Mouse (Mus musculus): ENCODE data around the gene Oas3. TPM values are rescaled to one million over a fixed set of nuclear protein-coding genes. Genes with fewer than 3 reads are reported as not detected.

Gene Oas3
- polyA plus RNA-seq, 1 experiment = 0.02 TPM

GRCm38 (mm10) chr5:120761901-120762300, 15.6 kb downstream of the Oas3 start:
- H3K27me3 ChIP-seq (ENCODE audit: control insufficient read depth) = no peaks in the 10 kb centered on the region
- no peak for TF ChIP-seq GATA1 (IDR thresholded peaks at IDR 0.05; ENCODE audit: low read length)
- TF ChIP-seq TAL1 (IDR thresholded peaks at IDR 0.05; ENCODE audit: low read length) = no peak
- no peaks in the 10 kb centered on the region for H3K4me1 ChIP-seq (ENCODE audit: control insufficient read depth)
- H3K4me3 ChIP-seq (replicated peaks) = no peak overlapping the region
- H3K36me3 ChIP-seq (ENCODE audit: control insufficient read depth) = no peaks in the 10 kb centered on the region
- H3K9me3 ChIP-seq (ENCODE audit: control insufficient read depth, low read length) = peaks cover 4% of the 10 kb centered on the region; the same call in 1 of the 2 replicates

- H3K36me3 ChIP-seq (ENCODE audit: control insufficient read depth) = no peaks in the 10 kb centered on the region
These were observed 23.2 kb downstream of the Oas3 start for GRCm38 (mm10) chr5:120754215-120754614.

GRCm38 (mm10) chr5:120752786-120753185, 24.7 kb downstream of the Oas3 start:
- Histone ChIP-seq H3K27me3 (ENCODE audit: control insufficient read depth) (no peaks in the 10 kb centered on the region), H3K9me3 (ENCODE audit: control insufficient read depth, low read length) (peaks cover 4% of the 10 kb centered on the region; the same call in 1 of the 2 replicates)
- no peak for TF ChIP-seq TAL1 (IDR thresholded peaks at IDR 0.05; ENCODE audit: low read length)

More at GRCm38 (mm10) chr5:120754215-120754614, 23.2 kb downstream of the Oas3 start:
- Histone ChIP-seq H3K27me3 (ENCODE audit: control insufficient read depth) (no peaks in the 10 kb centered on the region), H3K4me3 (replicated peaks) (no peak overlapping the region), H3K9me3 (ENCODE audit: control insufficient read depth, low read length) (peaks cover 4% of the 10 kb centered on the region; the same call in 1 of the 2 replicates), H3K4me1 (ENCODE audit: control insufficient read depth) (no peaks in the 10 kb centered on the region)
- TF ChIP-seq GATA1 (IDR thresholded peaks at IDR 0.05; ENCODE audit: low read length) (no peak), TAL1 (IDR thresholded peaks at IDR 0.05; ENCODE audit: low read length) (no peak)

GRCm38 (mm10) chr5:120751206-120751605, 26.3 kb downstream of the Oas3 start:
- Histone ChIP-seq H3K4me3 (replicated peaks) (no peak overlapping the region), H3K36me3 (ENCODE audit: control insufficient read depth) (no peaks in the 10 kb centered on the region), H3K4me1 (ENCODE audit: control insufficient read depth) (no peaks in the 10 kb centered on the region), H3K27me3 (ENCODE audit: control insufficient read depth) (no peaks in the 10 kb centered on the region), H3K9me3 (ENCODE audit: control insufficient read depth, low read length) (no peaks in the 10 kb centered on the region)
- no peak for TF ChIP-seq GATA1 (IDR thresholded peaks at IDR 0.05; ENCODE audit: low read length)
- TF ChIP-seq TAL1 (IDR thresholded peaks at IDR 0.05; ENCODE audit: low read length) = no peak

More at GRCm38 (mm10) chr5:120752786-120753185, 24.7 kb downstream of the Oas3 start:
- Histone ChIP-seq H3K4me3 (replicated peaks) (no peak overlapping the region), H3K36me3 (ENCODE audit: control insufficient read depth) (no peaks in the 10 kb centered on the region), H3K4me1 (ENCODE audit: control insufficient read depth) (no peaks in the 10 kb centered on the region)

- no peaks in the 10 kb centered on the region for H3K4me1 ChIP-seq (ENCODE audit: control insufficient read depth)
- no peak for TF ChIP-seq TAL1 (IDR thresholded peaks at IDR 0.05; ENCODE audit: low read length)
- no peak for TF ChIP-seq GATA1 (IDR thresholded peaks at IDR 0.05; ENCODE audit: low read length)
- H3K4me3 ChIP-seq (replicated peaks) = no peak within 1 kb of the TSS
These were observed 27.8 kb downstream of the Oas3 start, which contains the start of gene Oas2 for GRCm38 (mm10) chr5:120749688-120750087. TSS of gene Oas2 (minus strand) at chr5:120749853.

GRCm38 (mm10) chr5:120746451-120746850, 31.0 kb downstream of the Oas3 start:
- no peak for TF ChIP-seq TAL1 (IDR thresholded peaks at IDR 0.05; ENCODE audit: low read length)
- TF ChIP-seq GATA1 (IDR thresholded peaks at IDR 0.05; ENCODE audit: low read length) = no peak
- Histone ChIP-seq H3K27me3 (ENCODE audit: control insufficient read depth) (no peaks in the 10 kb centered on the region), H3K36me3 (ENCODE audit: control insufficient read depth) (no peaks in the 10 kb centered on the region), H3K9me3 (ENCODE audit: control insufficient read depth, low read length) (no peaks in the 10 kb centered on the region), H3K4me1 (ENCODE audit: control insufficient read depth) (no peaks in the 10 kb centered on the region), H3K4me3 (replicated peaks) (no peak overlapping the region)

More at GRCm38 (mm10) chr5:120749688-120750087, 27.8 kb downstream of the Oas3 start, which contains the start of gene Oas2:
- Histone ChIP-seq H3K9me3 (ENCODE audit: control insufficient read depth, low read length) (no peaks in the 10 kb centered on the region), H3K27me3 (ENCODE audit: control insufficient read depth) (no peaks in the 10 kb centered on the region), H3K36me3 (ENCODE audit: control insufficient read depth) (no peaks in the 10 kb centered on the region)

GRCm38 (mm10) chr5:120742125-120742524, 35.3 kb downstream of the Oas3 start:
- no peak for TF ChIP-seq GATA1 (IDR thresholded peaks at IDR 0.05; ENCODE audit: low read length)
- TF ChIP-seq TAL1 (IDR thresholded peaks at IDR 0.05; ENCODE audit: low read length) = no peak
- Histone ChIP-seq H3K9me3 (ENCODE audit: control insufficient read depth, low read length) (no peaks in the 10 kb centered on the region), H3K36me3 (ENCODE audit: control insufficient read depth) (no peaks in the 10 kb centered on the region), H3K4me3 (replicated peaks) (no peak overlapping the region), H3K4me1 (ENCODE audit: control insufficient read depth) (no peaks in the 10 kb centered on the region), H3K27me3 (ENCODE audit: control insufficient read depth) (no peaks in the 10 kb centered on the region)

GRCm38 (mm10) chr5:120734380-120734990, 43.0 kb downstream of the Oas3 start:
- no peaks in the 10 kb centered on the region for H3K36me3 ChIP-seq (ENCODE audit: control insufficient read depth)
- H3K27me3 ChIP-seq (ENCODE audit: control insufficient read depth) = no peaks in the 10 kb centered on the region
- no peaks in the 10 kb centered on the region for H3K9me3 ChIP-seq (ENCODE audit: control insufficient read depth, low read length)
- no peaks in the 10 kb centered on the region for H3K4me1 ChIP-seq (ENCODE audit: control insufficient read depth)
- no peak overlapping the region for H3K4me3 ChIP-seq (replicated peaks)
- TF ChIP-seq GATA1 (IDR thresholded peaks at IDR 0.05; ENCODE audit: low read length) = no peak
- no peak for TF ChIP-seq TAL1 (IDR thresholded peaks at IDR 0.05; ENCODE audit: low read length)

- Histone ChIP-seq H3K36me3 (ENCODE audit: control insufficient read depth) (no peaks in the 10 kb centered on the region), H3K4me1 (ENCODE audit: control insufficient read depth) (no peaks in the 10 kb centered on the region), H3K9me3 (ENCODE audit: control insufficient read depth, low read length) (no peaks in the 10 kb centered on the region), H3K4me3 (replicated peaks) (no peak overlapping the region), H3K27me3 (ENCODE audit: control insufficient read depth) (no peaks in the 10 kb centered on the region)
- TF ChIP-seq GATA1 (IDR thresholded peaks at IDR 0.05; ENCODE audit: low read length) (no peak), TAL1 (IDR thresholded peaks at IDR 0.05; ENCODE audit: low read length) (no peak)
These were observed 43.8 kb downstream of the Oas3 start for GRCm38 (mm10) chr5:120733696-120734095.
